Mouse (Mus musculus): ENCODE data around the gene Ccdc107.

DNA sequence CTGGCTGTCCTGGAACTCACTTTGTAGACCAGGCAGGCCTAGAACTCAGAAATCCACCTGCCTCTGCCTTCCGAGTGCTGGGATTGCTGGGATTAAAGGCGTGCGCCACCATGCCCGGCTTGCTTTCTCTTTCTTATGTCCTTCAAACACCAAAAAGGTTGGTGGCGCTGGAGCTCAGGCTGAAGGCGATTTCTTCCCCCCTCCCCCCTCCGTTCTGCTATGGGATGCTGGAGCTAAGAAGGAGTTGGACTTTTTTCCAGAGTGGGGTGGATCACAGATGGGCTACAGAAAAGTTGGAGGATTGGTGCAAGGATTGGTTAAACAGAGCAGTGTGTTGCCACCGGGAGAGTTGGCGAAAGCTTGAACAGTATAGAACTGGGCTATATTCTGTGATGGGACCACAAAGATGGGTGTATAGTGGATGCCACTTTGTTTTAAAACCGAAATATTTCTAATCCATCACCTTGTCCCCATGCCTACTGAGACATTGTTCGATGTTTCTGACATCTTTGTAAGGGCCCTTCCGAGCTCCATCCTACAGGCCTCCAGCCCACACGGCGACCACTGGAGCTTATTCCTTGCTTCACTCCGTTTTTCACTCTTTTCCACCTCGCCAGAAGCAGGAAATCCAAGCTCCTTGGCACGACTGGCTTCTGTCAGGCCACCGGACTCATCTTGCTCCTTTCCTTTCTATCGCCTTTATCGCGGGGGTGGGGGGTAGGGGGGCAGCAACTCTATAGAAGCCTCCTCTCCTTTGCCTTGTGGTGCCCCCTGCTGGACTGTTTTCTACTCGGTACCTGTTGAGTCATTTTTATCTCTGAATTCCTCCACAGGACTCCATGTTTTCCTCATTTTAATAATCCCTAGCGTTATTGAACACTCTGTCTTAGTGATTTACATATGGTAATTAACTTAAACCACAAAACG is 13.5 kb upstream of the Ccdc107 start:
- TF ChIP-seq CTCF (IDR thresholded peaks at IDR 0.05; ENCODE audit: insufficient read depth, low read length) = peak; percentile 47
- no peak for TF ChIP-seq POLR2A (IDR thresholded peaks at IDR 0.05; ENCODE audit: borderline replicate concordance, extremely low read depth, low read depth, low read length)

Data from lung, adult 2 months (tissue).